Mouse (Mus musculus): ENCODE results near the gene Hsd11b2. TPM values are rescaled to one million over a fixed set of nuclear protein-coding genes. Genes with fewer than 3 reads are reported as not detected.
"Not testable (repeated sequence)": the region's sequence is repeated elsewhere in the genome, so short reads cannot be mapped to it uniquely, and the experiment has no call there.

The Hsd11b2 gene
- polyA plus RNA-seq, 1 experiment from 2014 or later: 2.8 TPM

GRCm38 (mm10) chr8:105562863-105563262 lies 44.3 kb downstream of the Hsd11b2 start:
- Histone ChIP-seq H3K9me3 (ENCODE audit: control insufficient read depth, low read length) (no peaks in the 10 kb centered on the region), H3K4me2 (replicated peaks; ENCODE audit: low read depth) (no peak overlapping the region), H3K27me3 (ENCODE audit: control insufficient read depth, insufficient read depth, low read length) (no peaks in the 10 kb centered on the region), H3K36me3 (ENCODE audit: control insufficient read depth, insufficient read depth, low read length) (no peaks in the 10 kb centered on the region), H3K4me3 (ENCODE audit: low read depth, low read length) (no peak overlapping the region), H3K4me1 (replicated peaks; ENCODE audit: control insufficient read depth, insufficient read depth) (peaks cover 5% of the 10 kb centered on the region; the same call in 1 of the 2 replicates), H3K9ac (ENCODE audit: low read length) (no peak overlapping the region), H3K27ac (replicated peaks) (no peak overlapping the region)
- 80% methylated on average over 3 of the region's 3 CpGs for WGBS
- no peak for DNase-seq (ENCODE audit: low spot score)
- no peak for ATAC-seq (ENCODE audit: low FRiP score, low TSS enrichment)
- no peak for TF ChIP-seq CTCF (IDR thresholded peaks at IDR 0.05; ENCODE audit: low read depth)
- TF ChIP-seq EP300 (optimal IDR thresholded peaks at IDR 0.05): no peak

DNA sequence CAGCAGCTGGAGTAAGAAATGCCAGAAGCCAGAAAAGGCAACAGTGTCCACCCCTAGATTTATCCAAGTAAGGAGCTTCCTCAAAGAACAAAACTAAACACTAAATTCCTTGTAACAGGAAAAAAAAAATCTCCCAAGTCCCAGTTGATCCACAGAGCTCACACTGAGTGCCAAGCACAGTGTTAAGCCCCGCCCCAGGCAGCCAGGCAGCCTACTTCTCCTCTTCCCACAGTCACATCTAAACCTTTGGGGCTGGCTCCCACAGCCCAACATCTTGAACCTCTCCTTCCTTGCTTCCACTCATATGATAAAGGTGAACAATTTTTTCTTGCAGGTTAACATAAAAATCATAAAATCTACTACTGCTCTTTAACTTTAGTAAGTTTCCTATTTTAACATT lies 45.3 kb downstream of the Hsd11b2 start:
- Histone ChIP-seq H3K36me3 (ENCODE audit: control insufficient read depth, insufficient read depth, low read length) (no peaks in the 10 kb centered on the region), H3K27ac (replicated peaks) (no peak overlapping the region), H3K9ac (ENCODE audit: low read length) (no peak overlapping the region), H3K9me3 (ENCODE audit: control insufficient read depth, low read length) (no peaks in the 10 kb centered on the region), H3K4me1 (replicated peaks; ENCODE audit: control insufficient read depth, insufficient read depth) (peaks cover 5% of the 10 kb centered on the region; the same call in 1 of the 2 replicates), H3K27me3 (ENCODE audit: control insufficient read depth, insufficient read depth, low read length) (no peaks in the 10 kb centered on the region), H3K4me3 (ENCODE audit: low read depth, low read length) (no peak overlapping the region), H3K4me2 (replicated peaks; ENCODE audit: low read depth) (no peak overlapping the region; the same call in 1 of the 2 replicates)
- ATAC-seq (ENCODE audit: low FRiP score, low TSS enrichment): no peak
- no peak for DNase-seq (ENCODE audit: low spot score)
- 83% methylated on average over 1 of the region's 1 CpGs for WGBS
- TF ChIP-seq CTCF (IDR thresholded peaks at IDR 0.05; ENCODE audit: low read depth) (no peak), EP300 (optimal IDR thresholded peaks at IDR 0.05) (no peak)

DNA sequence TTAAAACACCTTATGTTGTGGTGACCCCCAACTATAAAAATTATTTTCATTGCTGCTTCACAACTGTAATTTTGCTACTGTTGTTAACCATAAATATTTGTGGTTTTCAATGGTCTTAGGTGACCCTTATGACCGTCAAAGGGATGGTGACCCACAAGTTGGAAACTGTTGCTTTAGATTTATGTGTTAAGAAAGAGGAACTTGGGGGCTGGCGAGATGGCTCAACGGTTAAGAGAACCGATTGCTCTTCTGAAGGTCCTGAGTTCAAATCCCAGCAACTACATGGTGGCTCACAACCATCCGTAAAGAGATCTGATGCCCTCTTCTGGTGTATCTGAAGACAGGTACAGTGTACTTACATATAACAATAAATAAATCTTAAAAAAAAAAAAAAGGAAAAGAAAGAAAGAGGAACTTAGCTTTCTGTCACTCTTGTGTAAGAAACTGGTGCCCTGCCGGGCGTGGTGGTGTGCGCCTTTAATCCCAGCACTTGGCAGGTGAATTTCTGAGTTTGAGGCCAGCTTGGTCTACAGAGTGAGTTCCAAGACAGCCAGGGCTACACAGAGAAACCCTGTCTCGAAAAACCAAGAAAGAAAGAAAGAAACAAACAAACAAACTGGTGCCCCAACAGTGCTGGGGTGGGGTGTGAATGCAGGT lies 46.1 kb downstream of the Hsd11b2 start:
- Histone ChIP-seq H3K9ac (ENCODE audit: low read length) (peak overlapping the region; percentile 91), H3K4me3 (ENCODE audit: low read depth, low read length) (peak overlapping the region; percentile 90), H3K27ac (replicated peaks) (peak overlapping the region; percentile 91; the same call in 1 of the 2 replicates), H3K4me2 (replicated peaks; ENCODE audit: low read depth) (peak overlapping the region; percentile 90)
- H3K4me1 ChIP-seq (replicated peaks; ENCODE audit: control insufficient read depth, insufficient read depth); H3K9me3 ChIP-seq (ENCODE audit: control insufficient read depth, low read length); H3K27me3 ChIP-seq (ENCODE audit: control insufficient read depth, insufficient read depth, low read length); DNase-seq (ENCODE audit: low spot score); H3K36me3 ChIP-seq (ENCODE audit: control insufficient read depth, insufficient read depth, low read length); ATAC-seq (ENCODE audit: low FRiP score, low TSS enrichment): not testable (repeated sequence)
- 73% methylated on average over 9 of the region's 9 CpGs for WGBS
- TF ChIP-seq CTCF (IDR thresholded peaks at IDR 0.05; ENCODE audit: low read depth): peak; percentile 34; the same call in 1 of the 2 replicates

DNA sequence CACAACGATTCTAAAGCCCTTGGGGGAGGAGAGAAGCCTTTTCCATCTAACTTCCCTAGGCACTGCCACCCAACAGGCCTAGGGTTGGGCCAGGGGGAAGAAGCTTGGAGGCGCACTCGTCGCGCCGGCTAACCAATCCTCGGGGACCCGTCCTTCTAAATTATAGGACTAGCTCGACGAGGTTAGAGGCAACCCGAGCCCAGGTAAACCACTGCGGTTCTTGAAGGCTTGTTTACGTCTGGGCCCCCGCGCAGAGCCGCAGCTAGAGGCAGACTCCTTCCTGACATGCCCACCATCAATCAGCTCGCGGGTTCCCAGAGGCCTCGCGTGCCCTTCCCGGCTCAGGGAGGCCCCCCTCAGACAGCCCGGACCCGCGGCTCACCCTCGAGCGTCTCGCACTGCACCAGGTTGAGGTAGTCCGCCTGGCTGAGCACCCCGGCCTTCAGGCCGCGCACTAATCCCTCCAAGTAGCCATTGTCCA lies 46.9 kb downstream of the Hsd11b2 start:
- peak overlapping the region; percentile 91 for H3K9ac ChIP-seq (ENCODE audit: low read length)
- H3K27ac ChIP-seq (replicated peaks): peak overlapping the region; percentile 91
- no peak for DNase-seq (ENCODE audit: low spot score)
- TF ChIP-seq CTCF (IDR thresholded peaks at IDR 0.05; ENCODE audit: low read depth) (peak; percentile 17; the same call in 1 of the 2 replicates), EP300 (optimal IDR thresholded peaks at IDR 0.05) (no peak)
- ATAC-seq (ENCODE audit: low FRiP score, low TSS enrichment): peak; percentile 69
- peaks cover 5% of the 10 kb centered on the region; the same call in 1 of the 2 replicates for H3K4me1 ChIP-seq (replicated peaks; ENCODE audit: control insufficient read depth, insufficient read depth)
- H3K27me3 ChIP-seq (ENCODE audit: control insufficient read depth, insufficient read depth, low read length): no peaks in the 10 kb centered on the region
- peak overlapping the region; percentile 90 for H3K4me2 ChIP-seq (replicated peaks; ENCODE audit: low read depth)
- H3K4me3 ChIP-seq (ENCODE audit: low read depth, low read length): peak overlapping the region; percentile 90
- under 1% methylated on average over 31 of the region's 31 CpGs for whole genome bisulfite sequencing
- H3K9me3 ChIP-seq (ENCODE audit: control insufficient read depth, low read length): no peaks in the 10 kb centered on the region
- H3K36me3 ChIP-seq (ENCODE audit: control insufficient read depth, insufficient read depth, low read length): no peaks in the 10 kb centered on the region

DNA sequence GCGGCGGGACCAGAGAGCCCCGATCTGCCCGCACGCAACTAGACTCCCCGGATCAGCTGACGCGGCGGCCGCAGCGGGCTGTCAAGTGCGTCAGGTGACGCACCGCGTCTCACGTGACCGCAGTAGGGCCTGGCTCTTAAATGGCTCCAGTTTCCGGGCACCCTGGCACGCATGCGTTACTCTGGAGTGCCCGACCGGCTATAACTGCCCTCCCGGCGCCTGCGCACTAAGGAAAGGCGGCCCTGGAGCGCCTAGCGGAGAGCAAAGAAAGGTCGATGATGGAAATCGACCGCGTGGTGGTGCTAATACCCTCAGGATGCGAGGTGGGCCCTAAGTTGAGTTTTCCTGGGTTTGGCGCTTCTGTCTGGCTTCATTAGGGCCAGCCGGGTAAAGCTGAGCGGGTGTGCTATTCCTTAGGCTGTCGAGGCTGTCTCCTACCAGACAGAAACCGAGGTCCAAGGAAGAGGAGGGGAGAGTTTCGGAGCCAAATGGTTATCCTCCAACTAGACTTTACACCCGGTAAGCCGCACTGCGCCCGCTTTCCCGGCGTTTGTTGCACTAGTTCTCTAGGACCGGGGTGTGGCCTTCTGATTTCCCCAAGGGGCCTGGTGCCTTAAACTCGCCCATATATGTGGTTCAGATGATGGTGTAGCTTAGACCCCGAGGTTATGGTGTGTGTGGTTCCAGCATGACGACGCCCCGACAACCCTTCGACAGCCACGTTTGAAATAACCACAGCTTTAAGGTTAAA lies 47.6 kb downstream of the Hsd11b2 start, which contains the start of gene Atp6v0d1:
TSS of gene Atp6v0d1 (minus strand) at position 96 of the 751 bp plus-strand sequence.
- Histone ChIP-seq H3K36me3 (ENCODE audit: control insufficient read depth, insufficient read depth, low read length) (no peaks in the 10 kb centered on the region), H3K9ac (ENCODE audit: low read length) (peak within 1 kb of the TSS; percentile 91), H3K27me3 (ENCODE audit: control insufficient read depth, insufficient read depth, low read length) (no peaks in the 10 kb centered on the region), H3K4me3 (ENCODE audit: low read depth, low read length) (peak within 1 kb of the TSS; percentile 90), H3K4me1 (replicated peaks; ENCODE audit: control insufficient read depth, insufficient read depth) (peaks cover 5% of the 10 kb centered on the region; the same call in 1 of the 2 replicates), H3K4me2 (replicated peaks; ENCODE audit: low read depth) (peak within 1 kb of the TSS; percentile 90), H3K27ac (replicated peaks) (peak within 1 kb of the TSS; percentile 91), H3K9me3 (ENCODE audit: control insufficient read depth, low read length) (no peaks in the 10 kb centered on the region)
- peak; percentile 93 for TF ChIP-seq CTCF (IDR thresholded peaks at IDR 0.05; ENCODE audit: low read depth)
- no peak for TF ChIP-seq EP300 (optimal IDR thresholded peaks at IDR 0.05)
- peak; percentile 98 for ATAC-seq (ENCODE audit: low FRiP score, low TSS enrichment)
- 3% methylated on average over 53 of the region's 53 CpGs for WGBS
- DNase-seq (ENCODE audit: low spot score): peak; percentile 99
